ENCODE assay signal across 42 mouse cellular contexts in genomic region chr12:102725146-102725545, GRCm38 (mm10). TPM values are rescaled to one million over a fixed set of nuclear protein-coding genes. Genes with fewer than 3 reads are reported as not detected.
A peak's percentile ranks its signal among the peaks of the same experiment; 100 is the strongest.
DNase-seq lines count a peak whose midpoint lies in the region; ATAC-seq and TF ChIP-seq lines count a peak whose summit lies in the region.
"Had no signal": no experiment of that assay in that cellular context is flagged by ENCODE, and none has a peak within 500 bp of the region (broad histone marks: within the 10 kb centered on the region; RNA-seq: fewer than 3 reads in every experiment).

No protein-coding gene starts in this region.

- H3K9me3 ChIP-seq in ES-E14 (ENCODE audit: control insufficient read depth, insufficient read depth, low read depth, low read length) = no peaks in the 10 kb centered on the region
- H3K9me3 ChIP-seq: forebrain, embryonic 15.5 days; heart, embryonic 12.5 days; liver, embryonic 12.5 days had no signal

- H3K36me3 ChIP-seq in ES-E14 (ENCODE audit: control insufficient read depth, insufficient read depth, low read length, poor library complexity, severe bottlenecking) = no peaks in the 10 kb centered on the region
- H3K36me3 ChIP-seq: forebrain, embryonic 15.5 days; heart, embryonic 12.5 days; liver, embryonic 12.5 days had no signal

- in situ Hi-C loops in ES-E14 (cut with MboI; ENCODE audit: low sequenced_read_pairs in 2 of 2, unreplicated experiment in 2 of 2) = loop anchor here (10.0 to 25.0 kb wide), 2 partner anchors 213 to 220 kb away; no protein-coding TSS in a partner anchor

- no peak overlapping the region for H3K9ac ChIP-seq in ES-E14 (ENCODE audit: insufficient read depth, low read depth, low read length, poor library complexity, severe bottlenecking)
- H3K9ac ChIP-seq: forebrain, embryonic 15.5 days; heart, embryonic 12.5 days; hindbrain, embryonic 14.5 days; liver, embryonic 12.5 days; liver, postnatal 0 days had no signal

- H3K27ac ChIP-seq in ES-E14 (ENCODE audit: insufficient read depth, low read depth, low read length, poor library complexity, severe bottlenecking) = no peak overlapping the region
- H3K27ac ChIP-seq: hindbrain, embryonic 14.5 days; kidney, postnatal 0 days; liver, embryonic 12.5 days had no signal

- H3K4me1 ChIP-seq in ES-E14 (ENCODE audit: control insufficient read depth in 2 of 2, insufficient read depth in 2 of 2, low read length in 2 of 2, poor library complexity in 1 of 2) = peaks cover 8 to 30% of the 10 kb centered on the region in 2 experiments; a peak in 3 of 4 replicates

- peak; percentile 18 for DNase-seq in adrenal gland, postnatal 14 days
- DNase-seq in adrenal gland, postnatal 36 days = no peak
- DNase-seq in ES-E14 (ENCODE audit: low read depth, low spot score) = no peak
- no peak for DNase-seq in MN1 (ENCODE audit: low spot score)
- no peak for DNase-seq in thymus, postnatal 36 days
- DNase-seq: cerebellum, adult 8-10 months; cerebellum, postnatal 25 days; gastrocnemius, postnatal 36 days; heart, adult 18-20 months; kidney, adult 8-10 months; kidney, postnatal 4 days; left cerebral cortex, postnatal 4 days; liver, postnatal 0 days; lung, postnatal 36 days; midbrain, embryonic 14.5 days; right cerebral cortex, adult 18-20 months had no signal

- peak; percentile 60 for ATAC-seq in CD4-positive, CD25-positive, alpha-beta regulatory T cell, adult 4 months
- ATAC-seq in inflammation-experienced regulatory T-cells, adult 6 months = peak; percentile 54
- ATAC-seq in cerebellum, adult (ENCODE audit: insufficient number of reproducible peaks, low FRiP score, low TSS enrichment) = no peak
- ATAC-seq: forebrain, embryonic 15.5 days; liver, embryonic 12.5 days; liver, postnatal 0 days had no signal

- no peak overlapping the region for H3K4me3 ChIP-seq in ES-E14 (ENCODE audit: insufficient read depth in 1 of 2, low read depth in 1 of 2, low read length in 2 of 2, poor library complexity in 1 of 2, severe bottlenecking in 1 of 2)
- H3K4me3 ChIP-seq: forebrain, embryonic 15.5 days; heart, embryonic 12.5 days; liver, embryonic 12.5 days had no signal

TF ChIP-seq in ES-E14, 5 proteins besides CTCF, POLR2A, EP300 and RAD21:
- peak; percentile 87 for TF ChIP-seq MAFK (IDR thresholded peaks at IDR 0.05; ENCODE audit: insufficient read depth, low read depth, low read length)
- TF ChIP-seq ZNF384 (IDR thresholded peaks at IDR 0.05; ENCODE audit: low read depth, low read length) = no peak
- no peak for TF ChIP-seq ZC3H11A (IDR thresholded peaks at IDR 0.05; ENCODE audit: borderline replicate concordance, low read depth, low read length)
- TF ChIP-seq HCFC1 (IDR thresholded peaks at IDR 0.05; ENCODE audit: borderline replicate concordance, insufficient read depth, low read length) = no peak
- no peak for TF ChIP-seq CHD2 (IDR thresholded peaks at IDR 0.05; ENCODE audit: low read depth, low read length)

RNA-seq across cellular contexts. Expression of gene Moap1, which starts 18.3 kb away (rescaled TPM):
- total RNA-seq in adrenal gland, postnatal 14 days (2021) = 9.3 and 9.6 TPM in 2 replicates
- total RNA-seq in adrenal gland, postnatal 36 days (2021) = 10 to 100 TPM in 1 of 2 experiments, 1 to 10 TPM in 1; 7.7 to 15.3 TPM
- 1 to 10 TPM; 4.6 to 9.5 TPM for polyA plus RNA-seq in CD4-positive, CD25-positive, alpha-beta regulatory T cell, adult 4 months (2017; shearing (Covaris generic))
- 4.0 and 8.8 TPM in 2 replicates for total RNA-seq in ES-E14 (2012; rRNA removed)
- polyA plus RNA-seq in inflammation-experienced regulatory T-cells, adult 6 months (2017; shearing (Covaris generic)) = 1 to 10 TPM; 4.7 to 6.9 (median 6.2) TPM

RNA-seq across cellular contexts. Expression of gene Tmem251, which starts 18.4 kb away (rescaled TPM):
- total RNA-seq in adrenal gland, postnatal 14 days (2021) = 5.7 TPM in 2 replicates
- 10 to 100 TPM in 1 of 2 experiments, 1 to 10 TPM in 1; 7.0 to 10.8 TPM for total RNA-seq in adrenal gland, postnatal 36 days (2021)
- 1 to 10 TPM; 9.7 TPM for polyA plus RNA-seq in CD4-positive, CD25-positive, alpha-beta regulatory T cell, adult 4 months (2017; shearing (Covaris generic))
- total RNA-seq in ES-E14 (2012; rRNA removed) = 2.9 and 4.0 TPM in 2 replicates
- 10 to 100 TPM in 1 of 3 experiments, 1 to 10 TPM in 2; 7.7 to 10.5 (median 9.7) TPM for polyA plus RNA-seq in inflammation-experienced regulatory T-cells, adult 6 months (2017; shearing (Covaris generic))

RNA-seq across cellular contexts. Expression of gene Itpk1, which starts 20.4 kb away (rescaled TPM):
- 72.0 and 79.8 TPM in 2 replicates for total RNA-seq in adrenal gland, postnatal 14 days (2021)
- 100 to 1,000 TPM in 1 of 2 experiments, 10 to 100 TPM in 1; 45.7 to 114 TPM for total RNA-seq in adrenal gland, postnatal 36 days (2021)
- 10 to 100 TPM; 16.3 to 20.8 TPM for polyA plus RNA-seq in CD4-positive, CD25-positive, alpha-beta regulatory T cell, adult 4 months (2017; shearing (Covaris generic))
- 33.1 and 40.6 TPM in 2 replicates for total RNA-seq in ES-E14 (2012; rRNA removed)
- polyA plus RNA-seq in inflammation-experienced regulatory T-cells, adult 6 months (2017; shearing (Covaris generic)) = 10 to 100 TPM; 13.4 to 31.0 (median 14.1) TPM

RNA-seq across cellular contexts. Expression of gene Gm28051, which starts 32.4 kb away (rescaled TPM):
- total RNA-seq in adrenal gland, postnatal 14 days (2021) = not detected in 2 replicates
- not detected for total RNA-seq in adrenal gland, postnatal 36 days (2021)
- polyA plus RNA-seq in CD4-positive, CD25-positive, alpha-beta regulatory T cell, adult 4 months (2017; shearing (Covaris generic)) = not detected
- not detected in 2 replicates for total RNA-seq in ES-E14 (2012; rRNA removed)
- polyA plus RNA-seq in inflammation-experienced regulatory T-cells, adult 6 months (2017; shearing (Covaris generic)) = not detected
- total RNA-seq: adrenal gland, postnatal 25 days; gastrocnemius, adult 18-20 months; gastrocnemius, postnatal 36 days; heart, adult 18-20 months; hematopoietic stem cell, adult 5-6 weeks; layer of hippocampus, adult 8-10 months; layer of hippocampus, postnatal 25 days; left cerebral cortex, adult 8-10 months; left cerebral cortex, postnatal 4 days; megakaryocyte-erythroid progenitor cell, adult 5-6 weeks; neutrophil, adult 5-6 weeks had no signal
- polyA plus RNA-seq: brain, embryonic 14.5 days; embryonic facial prominence, embryonic 11.5 days; forebrain, embryonic 15.5 days; frontal cortex, adult 2 months; heart, embryonic 12.5 days; heart, postnatal 0 days; hindbrain, embryonic 14.5 days; intestine, embryonic 14.5 days; kidney, postnatal 0 days; limb, embryonic 14.5 days; liver, postnatal 0 days; lung, embryonic 16.5 days; midbrain, embryonic 14.5 days; neural tube, embryonic 11.5 days; spleen, adult 2 months; thymus, postnatal 0 days had no signal

RNA-seq across cellular contexts. Expression of gene Gon7, which starts 32.5 kb away (rescaled TPM):
- 15.6 and 16.9 TPM in 2 replicates for total RNA-seq in adrenal gland, postnatal 14 days (2021)
- 10 to 100 TPM; 15.5 to 15.8 TPM for total RNA-seq in adrenal gland, postnatal 36 days (2021)
- 10 to 100 TPM; 27.3 to 32.2 TPM for polyA plus RNA-seq in CD4-positive, CD25-positive, alpha-beta regulatory T cell, adult 4 months (2017; shearing (Covaris generic))
- 31.8 and 34.2 TPM in 2 replicates for total RNA-seq in ES-E14 (2012; rRNA removed)
- 10 to 100 TPM; 25.6 to 36.4 (median 26.0) TPM for polyA plus RNA-seq in inflammation-experienced regulatory T-cells, adult 6 months (2017; shearing (Covaris generic))
